In the genomic region with DNA sequence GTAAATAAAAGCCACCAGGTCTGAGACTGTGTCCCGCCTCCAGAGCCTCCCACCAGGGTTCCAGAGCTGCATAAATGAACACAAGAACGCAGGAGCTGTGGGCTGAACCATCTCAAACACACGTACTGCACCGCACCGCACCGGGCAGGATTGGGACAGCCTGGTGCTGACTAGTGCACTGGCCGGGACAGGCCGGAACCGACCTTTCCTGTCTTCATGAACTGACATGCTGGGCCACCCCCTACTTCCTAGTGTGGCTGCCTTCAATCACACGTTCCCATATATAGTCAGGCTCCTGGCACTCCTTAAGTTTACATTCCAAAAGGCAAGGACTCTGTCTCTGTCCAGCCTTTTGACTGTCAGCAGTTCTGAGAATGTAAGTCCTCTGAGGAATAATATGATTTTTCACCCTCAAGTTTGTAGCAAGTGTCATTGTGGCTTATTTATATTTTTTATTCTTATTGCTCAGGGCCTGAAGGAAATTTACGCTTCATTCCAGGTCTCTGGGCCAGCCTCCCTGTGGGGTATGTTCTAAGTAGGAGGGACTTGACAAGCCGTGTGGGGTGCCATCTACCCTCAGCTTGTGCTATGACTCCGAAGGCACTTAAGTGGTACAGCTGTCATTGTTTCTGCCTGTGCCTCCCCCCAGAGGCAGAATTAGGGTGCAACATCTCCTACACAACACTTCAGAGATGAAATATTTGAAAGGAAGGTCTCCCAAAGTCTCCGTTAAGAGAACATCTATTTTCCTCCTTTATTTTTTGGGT, we compare ENCODE assay signal across 8 mouse cellular contexts. TPM values are rescaled to one million over a fixed set of nuclear protein-coding genes. Genes with fewer than 3 reads are reported as not detected.
DNase-seq lines count a peak whose midpoint lies in the region; ATAC-seq and TF ChIP-seq lines count a peak whose summit lies in the region.

No protein-coding gene starts in this region.

- H3K27me3 ChIP-seq in hindbrain, embryonic 12.5 days = no peaks in the 10 kb centered on the region
- no peaks in the 10 kb centered on the region for H3K27me3 ChIP-seq in limb, embryonic 14.5 days (ENCODE audit: control insufficient read depth, insufficient read depth, low read length)
- no peaks in the 10 kb centered on the region for H3K27me3 ChIP-seq in stomach, embryonic 16.5 days (ENCODE audit: control insufficient read depth, insufficient read depth, low read length)

- no peaks in the 10 kb centered on the region for H3K36me3 ChIP-seq in hindbrain, embryonic 12.5 days
- no peaks in the 10 kb centered on the region for H3K36me3 ChIP-seq in limb, embryonic 14.5 days (ENCODE audit: control insufficient read depth, insufficient read depth, low read length)
- H3K36me3 ChIP-seq in stomach, embryonic 16.5 days (ENCODE audit: control insufficient read depth, insufficient read depth, low read length) = no peaks in the 10 kb centered on the region

- no peak overlapping the region for H3K27ac ChIP-seq in cortical plate, adult 2 months (ENCODE audit: insufficient read depth, low read length)
- peak overlapping the region; percentile 9; the same call in 1 of the 2 replicates for H3K27ac ChIP-seq in hindbrain, embryonic 12.5 days
- peak overlapping the region; percentile 74 for H3K27ac ChIP-seq in limb, embryonic 14.5 days (replicated peaks; ENCODE audit: low read depth, low read length)
- H3K27ac ChIP-seq in stomach, embryonic 16.5 days (ENCODE audit: low read length) = peak overlapping the region; percentile 97

- 77% methylated on average over 14 of the region's 14 CpGs for WGBS in hindbrain, embryonic 12.5 days
- 43% methylated on average over 14 of the region's 14 CpGs for WGBS in limb, embryonic 14.5 days
- 33% methylated on average over 14 of the region's 14 CpGs for WGBS in stomach, embryonic 16.5 days

- no peak for ATAC-seq in hindbrain, embryonic 12.5 days (ENCODE audit: low FRiP score)
- ATAC-seq in limb, embryonic 14.5 days (ENCODE audit: low FRiP score, low read depth) = no peak
- ATAC-seq in stomach, embryonic 16.5 days (ENCODE audit: insufficient read depth, low FRiP score) = peak; percentile 59

- H3K9me3 ChIP-seq in hindbrain, embryonic 12.5 days (replicated peaks) = no peaks in the 10 kb centered on the region
- no peaks in the 10 kb centered on the region for H3K9me3 ChIP-seq in limb, embryonic 14.5 days (ENCODE audit: control insufficient read depth, low read length)
- no peaks in the 10 kb centered on the region for H3K9me3 ChIP-seq in stomach, embryonic 16.5 days (replicated peaks; ENCODE audit: control insufficient read depth, low read length)

- H3K4me3 ChIP-seq in cortical plate, adult 2 months (ENCODE audit: insufficient read depth, low read length) = no peak overlapping the region
- no peak overlapping the region for H3K4me3 ChIP-seq in hindbrain, embryonic 12.5 days
- H3K4me3 ChIP-seq in limb, embryonic 14.5 days (replicated peaks; ENCODE audit: low read length) = no peak overlapping the region
- H3K4me3 ChIP-seq in stomach, embryonic 16.5 days (replicated peaks; ENCODE audit: low read length) = no peak overlapping the region

- DNase-seq in frontal cortex, postnatal 36 days (ENCODE audit: low spot score in 2 of 2) = peak; percentile 17 to 18
- DNase-seq in frontal cortex, postnatal 25 days (ENCODE audit: low spot score in 2 of 2) = no peak
- DNase-seq in limb, embryonic 14.5 days (ENCODE audit: low spot score) = no peak
- DNase-seq in cerebellum, adult 11 months = no peak
- DNase-seq in right cerebral cortex, postnatal 14 days = no peak

- peak; percentile 50 for TF ChIP-seq CTCF in cortical plate, adult 2 months (IDR thresholded peaks at IDR 0.05; ENCODE audit: extremely low read depth, insufficient read depth, low read length)

- no peak overlapping the region for H3K4me2 ChIP-seq in hindbrain, embryonic 12.5 days (replicated peaks)
- no peak overlapping the region for H3K4me2 ChIP-seq in limb, embryonic 14.5 days (replicated peaks; ENCODE audit: low read depth, low read length, severe bottlenecking)
- H3K4me2 ChIP-seq in stomach, embryonic 16.5 days (ENCODE audit: low read depth, low read length) = peak overlapping the region; percentile 16; the same call in 1 of the 2 replicates

- no peak overlapping the region for H3K9ac ChIP-seq in hindbrain, embryonic 12.5 days
- no peak overlapping the region for H3K9ac ChIP-seq in limb, embryonic 14.5 days (ENCODE audit: low read depth, low read length, severe bottlenecking)
- H3K9ac ChIP-seq in stomach, embryonic 16.5 days (ENCODE audit: low read length) = 0 out of 2 replicates have a peak overlapping the region, but pooled peaks have one; percentile 18

- TF ChIP-seq POLR2A in cortical plate, adult 2 months (IDR thresholded peaks at IDR 0.05; ENCODE audit: extremely low read depth, insufficient read depth, low read length) = no peak
- no peak for TF ChIP-seq POLR2A in limb, embryonic 14.5 days (IDR thresholded peaks at IDR 0.05; ENCODE audit: borderline replicate concordance, extremely low read depth, insufficient read depth, insufficient read length)

- peaks cover 10% of the 10 kb centered on the region for H3K4me1 ChIP-seq in cortical plate, adult 2 months (ENCODE audit: control insufficient read depth, insufficient read depth, low read length)
- peaks cover 7% of the 10 kb centered on the region; the same call in 1 of the 2 replicates for H3K4me1 ChIP-seq in hindbrain, embryonic 12.5 days
- H3K4me1 ChIP-seq in limb, embryonic 14.5 days (ENCODE audit: control insufficient read depth, insufficient read depth, low read length) = peaks cover 30% of the 10 kb centered on the region
- H3K4me1 ChIP-seq in stomach, embryonic 16.5 days (ENCODE audit: control insufficient read depth, insufficient read depth, low read length) = peaks cover 42% of the 10 kb centered on the region

RNA-seq across cellular contexts. Expression of a gene that starts 1.1 kb away (rescaled TPM):
- polyA plus RNA-seq in cortical plate, adult 2 months (2012; rRNA removed) = 17.8 and 19.4 TPM in 2 replicates
- 8.5 and 9.5 TPM in 2 replicates for polyA plus RNA-seq in hindbrain, embryonic 12.5 days (2016; fragmentation: Nextera tagmentation; extraction: Ambion mirVana)
- polyA plus RNA-seq in limb, embryonic 14.5 days (2012; rRNA removed) = 12.1 and 18.1 TPM in 2 replicates
- polyA plus RNA-seq in limb, embryonic 14.5 days (2014; fragmentation: Nextera tagmentation; extraction: Ambion mirVana) = 17.3 and 18.5 TPM in 2 replicates
- 24.1 and 25.2 TPM in 2 replicates for polyA plus RNA-seq in stomach, embryonic 16.5 days (2015; fragmentation: Nextera tagmentation; extraction: Ambion mirVana)

RNA-seq across cellular contexts. Expression of a gene that starts 33.5 kb away (rescaled TPM):
- polyA plus RNA-seq in cortical plate, adult 2 months (2012; rRNA removed) = 18.5 and 24.8 TPM in 2 replicates
- polyA plus RNA-seq in hindbrain, embryonic 12.5 days (2016; fragmentation: Nextera tagmentation; extraction: Ambion mirVana) = 42.5 and 43.2 TPM in 2 replicates
- polyA plus RNA-seq in limb, embryonic 14.5 days (2012; rRNA removed) = 41.7 and 51.0 TPM in 2 replicates
- polyA plus RNA-seq in limb, embryonic 14.5 days (2014; fragmentation: Nextera tagmentation; extraction: Ambion mirVana) = 31.1 and 43.0 TPM in 2 replicates
- polyA plus RNA-seq in stomach, embryonic 16.5 days (2015; fragmentation: Nextera tagmentation; extraction: Ambion mirVana) = 38.9 and 39.9 TPM in 2 replicates

RNA-seq across cellular contexts. Expression of a gene that starts 38.3 kb away (rescaled TPM):
- polyA plus RNA-seq in cortical plate, adult 2 months (2012; rRNA removed) = 0.19 and 0.34 TPM in 2 replicates
- polyA plus RNA-seq in hindbrain, embryonic 12.5 days (2016; fragmentation: Nextera tagmentation; extraction: Ambion mirVana) = not detected in 2 replicates
- polyA plus RNA-seq in limb, embryonic 14.5 days (2012; rRNA removed) = 1.8 and 2.3 TPM in 2 replicates
- polyA plus RNA-seq in limb, embryonic 14.5 days (2014; fragmentation: Nextera tagmentation; extraction: Ambion mirVana) = 2.0 and 2.7 TPM in 2 replicates
- polyA plus RNA-seq in stomach, embryonic 16.5 days (2015; fragmentation: Nextera tagmentation; extraction: Ambion mirVana) = 0.50 and 0.56 TPM in 2 replicates

RNA-seq across cellular contexts. Expression of a gene that starts 50.9 kb away (rescaled TPM):
- polyA plus RNA-seq in cortical plate, adult 2 months (2012; rRNA removed) = 45.6 and 47.0 TPM in 2 replicates
- 24.4 and 26.9 TPM in 2 replicates for polyA plus RNA-seq in hindbrain, embryonic 12.5 days (2016; fragmentation: Nextera tagmentation; extraction: Ambion mirVana)
- 32.4 and 40.1 TPM in 2 replicates for polyA plus RNA-seq in limb, embryonic 14.5 days (2012; rRNA removed)
- 21.3 and 26.3 TPM in 2 replicates for polyA plus RNA-seq in limb, embryonic 14.5 days (2014; fragmentation: Nextera tagmentation; extraction: Ambion mirVana)
- 21.4 and 24.7 TPM in 2 replicates for polyA plus RNA-seq in stomach, embryonic 16.5 days (2015; fragmentation: Nextera tagmentation; extraction: Ambion mirVana)

Comparison
In these comparisons a context has a peak if more than half of its experiments do, and no peak if none do; other contexts are left out.
1. DNase-seq: peak in frontal cortex, postnatal 36 days (2 of 2); none in frontal cortex, postnatal 25 days (0 of 2), limb, embryonic 14.5 days (single experiment), cerebellum, adult 11 months (single experiment) and right cerebral cortex, postnatal 14 days (single experiment).